Mouse (Mus musculus): ENCODE measurements around the gene Kif3b.

GRCm38 (mm10) chr2:153361101-153361710 is 70.0 kb downstream of the Kif3b start:
- TF ChIP-seq CTCF (IDR thresholded peaks at IDR 0.05; ENCODE audit: low read depth) = no peak
- TF ChIP-seq EP300 (IDR thresholded peaks at IDR 0.05; ENCODE audit: low read depth) = no peak
